Mouse (Mus musculus) liver, embryonic 14.5 days (tissue): ENCODE measurements around the gene Snrnp35. TPM values are rescaled to one million over a fixed set of nuclear protein-coding genes. Genes with fewer than 3 reads are reported as not detected.

ENCODE experiments used
- ATAC-seq: fragments of 200-750 bp; cut with Nextera tagmentation; 2 replicates; pipeline ENCODE4 v1.8.0; 2017; ENCODE audit warnings: moderate number of reproducible peaks, mild to moderate bottlenecking, moderate library complexity; ENCODE audit not compliant: insufficient read depth
- DNase-seq, 3 experiments: peaks; one replicate each; pipeline ENCODE4 v3.0.0-alpha.2; 2012 to 2013; ENCODE audit warnings: low read depth in 3 of 3, low spot score in 3 of 3
- H3K27ac ChIP-seq: fragments of 300-500 bp; sonication (generic); 2 replicates; pipeline ENCODE4 v1.5.1; 2014; ENCODE audit warnings: moderate library complexity, mild to moderate bottlenecking, control low read depth, inconsistent platforms
- H3K27me3 ChIP-seq: fragments of 300-500 bp; sonication (generic); 2 replicates; pipeline ENCODE4 v1.6.1; 2014; ENCODE audit warnings: mild to moderate bottlenecking, low read length, moderate library complexity; ENCODE audit not compliant: control insufficient read depth, insufficient read depth
- H3K36me3 ChIP-seq: fragments of 300-500 bp; sonication (generic); replicated peaks from 2 replicates; pipeline ENCODE4 v1.6.1; 2014; ENCODE audit warnings: low read depth; ENCODE audit not compliant: control insufficient read depth, insufficient read depth
- H3K4me1 ChIP-seq, 2 experiments: fragments of 200-500 bp in 1 of 2; fragments of 300-500 bp in 1 of 2; sonication (generic) in 1 of 2; replicated peaks; 2 replicates each; pipeline ENCODE4 v1.6.1; 2012 to 2014; ENCODE audit warnings: antibody characterized with exemption in 1 of 2, inconsistent platforms in 1 of 2, low read length in 1 of 2; ENCODE audit not compliant: control insufficient read depth in 2 of 2, insufficient read depth in 2 of 2
- H3K4me2 ChIP-seq: fragments of 300-500 bp; sonication (generic); 2 replicates; pipeline ENCODE4 v1.6.1; 2014; ENCODE audit warnings: low read depth, mild to moderate bottlenecking, control low read depth, moderate library complexity
- H3K4me3 ChIP-seq, 2 experiments: fragments of 200-500 bp in 1 of 2; fragments of 300-500 bp in 1 of 2; sonication (generic) in 1 of 2; 2 replicates each; pipeline ENCODE4 v1.5.1; 2012 to 2014; ENCODE audit warnings: low read depth in 2 of 2, low read length in 2 of 2, mild to moderate bottlenecking in 2 of 2, control low read depth in 1 of 2, inconsistent platforms in 1 of 2, moderate library complexity in 1 of 2; ENCODE audit not compliant: insufficient read depth in 1 of 2
- H3K9ac ChIP-seq: fragments of 300-500 bp; sonication (generic); replicated peaks from 2 replicates; pipeline ENCODE4 v1.6.1; 2014; ENCODE audit warnings: mild to moderate bottlenecking, control low read depth, moderate library complexity
- H3K9me3 ChIP-seq: fragments of 300-500 bp; sonication (generic); 2 replicates; pipeline ENCODE4 v1.6.1; 2016; ENCODE audit warnings: low read length, mixed read lengths; ENCODE audit not compliant: control insufficient read depth
- CTCF ChIP-seq: IDR thresholded peaks from 2 replicates; pipeline ENCODE4 v1.5.1; 2016; ENCODE audit warnings: antibody characterized with exemption, low read depth, control low read depth
- EP300 ChIP-seq: IDR thresholded peaks from 2 replicates; pipeline ENCODE4 v1.6.1; 2016; ENCODE audit warnings: antibody characterized with exemption, low read depth
- WGBS: fragments of 180-500 bp; shearing (Covaris S2); extraction: QIAGEN DNeasy Blood & Tissue Kit; methylation state at CpG from one replicate; pipeline ENCODE4 v1.1.7; 2014; ENCODE audit not compliant: insufficient replicate concordance; 5-methylcytosine and 5-hydroxymethylcytosine counted together
- polyA plus RNA-seq, 2 experiments: library from polyadenylated mRNA; depleted of rRNA in 1 of 2; stranded (reverse) in 1 of 2; unstranded in 1 of 2; fragments of >200 nt; fragmentation: Nextera tagmentation in 1 of 2; extraction: Ambion mirVana in 1 of 2; gene quantifications; 2 replicates each; pipeline versions ENCODE4 v1.2.1 to v1.2.3; 2012 to 2014

The Snrnp35 gene
- polyA plus RNA-seq, 2 experiments = 5.8 to 7.4 TPM

DNA sequence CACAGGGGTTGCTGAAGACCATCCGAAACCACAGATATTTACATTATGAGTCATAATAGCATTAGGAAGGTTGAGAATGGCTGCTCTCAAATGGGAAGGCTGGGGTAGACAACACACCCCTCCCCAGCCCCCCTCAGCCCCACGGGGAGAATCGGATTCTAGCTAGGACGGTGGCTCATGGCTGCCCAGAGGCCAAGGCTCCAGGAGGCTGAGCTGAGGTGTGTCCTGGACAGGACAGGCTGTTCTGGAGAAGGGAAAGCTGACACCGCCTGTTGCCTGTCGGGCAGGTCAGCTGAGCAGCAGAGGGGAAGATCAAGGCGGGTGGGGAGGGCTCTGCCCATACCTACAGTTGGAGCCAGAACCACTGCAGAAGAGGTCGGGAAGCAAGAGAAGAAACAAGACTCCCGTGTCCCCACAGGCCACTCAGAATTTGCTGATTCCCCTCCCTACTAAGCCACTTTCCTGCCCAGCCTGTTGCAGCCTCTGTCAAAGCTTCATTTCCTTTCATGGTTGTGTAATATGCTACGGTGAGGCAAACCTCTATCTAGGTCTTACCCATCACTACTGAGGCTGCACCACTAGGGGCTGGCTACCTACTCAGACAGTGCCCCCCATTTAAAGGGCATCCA, 23.9 kb downstream of the Snrnp35 start:
- Histone ChIP-seq H3K9ac (no peak overlapping the region), H3K4me3 (no peak overlapping the region), H3K9me3 (no peaks in the 10 kb centered on the region), H3K27me3 (no peaks in the 10 kb centered on the region), H3K4me1 (no peaks in the 10 kb centered on the region), H3K27ac (no peak overlapping the region), H3K36me3 (no peaks in the 10 kb centered on the region), H3K4me2 (no peak overlapping the region)
- TF ChIP-seq CTCF (0 out of 2 replicates have a peak, but pooled peaks have one; percentile 5), EP300 (no peak)
- DNase-seq = no peak
- 47% methylated on average over 10 of the region's 10 CpGs for WGBS
- no peak for ATAC-seq

DNA sequence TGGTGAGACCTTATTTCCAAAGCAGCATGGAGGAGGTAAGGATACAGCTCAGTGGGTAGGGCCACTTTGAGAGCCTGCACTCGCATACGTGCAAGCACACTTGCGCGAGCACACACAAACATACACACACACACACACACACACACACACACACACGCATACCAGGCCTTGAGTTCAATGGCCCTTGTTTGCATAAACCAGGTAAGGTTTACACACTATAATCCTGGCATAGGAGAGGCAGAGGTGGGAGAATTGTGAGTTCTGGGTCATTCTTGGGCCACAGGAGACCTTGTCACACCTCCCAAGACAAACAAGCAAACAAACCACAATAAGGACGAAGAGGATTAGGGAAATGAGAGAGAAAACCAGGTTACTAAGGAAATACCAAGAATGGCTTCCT, 26.3 kb downstream of the Snrnp35 start:
- Histone ChIP-seq H3K9ac (no peak overlapping the region), H3K4me2 (no peak overlapping the region), H3K9me3 (no peaks in the 10 kb centered on the region), H3K27ac (no peak overlapping the region), H3K4me3 (no peak overlapping the region), H3K36me3 (no peaks in the 10 kb centered on the region), H3K4me1 (no peaks in the 10 kb centered on the region), H3K27me3 (no peaks in the 10 kb centered on the region)
- 76% methylated on average over 6 of the region's 6 CpGs for WGBS
- DNase-seq = no peak
- ATAC-seq = no peak
- no peak for TF ChIP-seq CTCF

- ATAC-seq (no peak), DNase-seq (no peak)
- H3K36me3 ChIP-seq = no peaks in the 10 kb centered on the region
- no peak overlapping the region for H3K9ac ChIP-seq
- TF ChIP-seq CTCF = no peak
- TF ChIP-seq EP300 = no peak
- no peaks in the 10 kb centered on the region for H3K27me3 ChIP-seq
- no peak overlapping the region for H3K4me2 ChIP-seq
- H3K27ac ChIP-seq = no peak overlapping the region
- H3K4me3 ChIP-seq = no peak overlapping the region
- WGBS = 66% methylated on average over 12 of the region's 12 CpGs
- H3K4me1 ChIP-seq = no peaks in the 10 kb centered on the region
- H3K9me3 ChIP-seq = no peaks in the 10 kb centered on the region
Measured at GRCm38 (mm10) chr5:124509742-124510237, 26.9 kb downstream of the Snrnp35 start.

DNA sequence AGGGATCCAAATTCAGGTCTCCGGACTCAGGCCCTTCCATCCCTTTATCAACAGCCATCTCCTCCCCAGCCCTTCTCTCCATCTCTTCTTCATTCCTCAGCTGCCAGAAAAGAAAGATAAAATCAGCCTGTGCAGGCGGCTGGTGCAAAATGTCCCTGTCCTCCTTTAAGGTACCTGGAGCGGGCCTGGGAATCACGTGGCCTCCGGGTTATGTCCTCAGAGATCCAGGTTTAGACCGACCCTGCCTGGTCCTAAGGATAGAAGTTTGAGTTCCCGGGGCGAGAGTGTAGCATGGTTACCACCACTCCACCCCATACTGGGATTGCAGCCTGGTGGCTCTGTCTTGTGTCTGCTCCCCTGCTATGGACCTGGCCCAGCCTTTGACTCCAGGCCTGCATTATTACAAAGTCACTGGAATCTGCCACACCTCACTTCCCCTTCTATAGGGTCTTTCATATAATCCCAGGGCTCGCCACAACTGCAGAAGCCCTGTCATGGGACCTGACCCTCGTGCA, 27.7 kb downstream of the Snrnp35 start:
- no peaks in the 10 kb centered on the region for H3K27me3 ChIP-seq
- DNase-seq (no peak), ATAC-seq (no peak)
- H3K36me3 ChIP-seq = no peaks in the 10 kb centered on the region
- 63% methylated on average over 10 of the region's 10 CpGs for WGBS
- no peaks in the 10 kb centered on the region for H3K9me3 ChIP-seq
- H3K4me2 ChIP-seq = no peak overlapping the region
- H3K4me3 ChIP-seq = no peak overlapping the region
- no peak overlapping the region for H3K27ac ChIP-seq
- H3K9ac ChIP-seq = no peak overlapping the region
- H3K4me1 ChIP-seq = no peaks in the 10 kb centered on the region
- TF ChIP-seq CTCF (no peak), EP300 (no peak)

DNA sequence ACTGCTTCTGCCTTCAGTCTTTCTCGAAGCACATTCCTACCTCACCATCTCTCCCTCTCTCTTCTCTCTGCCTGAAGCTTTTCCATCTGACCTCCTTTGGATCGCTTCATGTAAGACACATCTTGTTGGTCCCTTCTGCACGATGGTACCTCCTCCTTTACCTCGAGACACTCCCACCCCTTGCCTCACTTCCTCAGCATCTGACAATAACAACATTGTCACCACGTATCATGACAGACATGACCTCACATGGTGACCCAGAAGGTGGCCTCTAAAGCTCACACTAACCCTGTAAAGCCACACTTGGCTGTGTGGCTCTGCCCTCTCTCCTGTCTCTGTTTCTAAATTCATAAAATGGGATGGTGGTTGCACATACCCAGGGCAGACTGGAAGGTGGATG, 32.9 kb downstream of the Snrnp35 start:
- no peak for TF ChIP-seq EP300
- TF ChIP-seq CTCF = no peak
- ATAC-seq (no peak), DNase-seq (no peak)
- H3K4me2 ChIP-seq = no peak overlapping the region
- H3K9me3 ChIP-seq = no peaks in the 10 kb centered on the region
- no peaks in the 10 kb centered on the region for H3K27me3 ChIP-seq
- H3K4me1 ChIP-seq = no peaks in the 10 kb centered on the region
- 56% methylated on average over 5 of the region's 5 CpGs for WGBS
- H3K4me3 ChIP-seq = no peak overlapping the region
- H3K9ac ChIP-seq = no peak overlapping the region
- H3K36me3 ChIP-seq = no peaks in the 10 kb centered on the region
- no peak overlapping the region for H3K27ac ChIP-seq
